Mouse (Mus musculus) forebrain, embryonic 11.5 days (tissue): ENCODE measurements around the gene Gm45140. TPM values are rescaled to one million over a fixed set of nuclear protein-coding genes. Genes with fewer than 3 reads are reported as not detected.

Source experiments
- ATAC-seq: fragments of 200-750 bp; cut with Nextera tagmentation; replicated peaks from 2 replicates; pipeline ENCODE4 v1.8.0; 2017; ENCODE audit warnings: moderate TSS enrichment; ENCODE audit not compliant: low FRiP score
- DNase-seq: peaks from one replicate; pipeline ENCODE4 v3.0.0-alpha.2; 2017; ENCODE audit warnings: low spot score
- H3K27ac ChIP-seq: fragments of 300-500 bp; sonication (generic); 2 replicates; pipeline ENCODE4 v1.5.1; 2014; ENCODE audit warnings: low read depth, low read length
- H3K27me3 ChIP-seq: fragments of 300-500 bp; sonication (generic); 2 replicates; pipeline ENCODE4 v1.6.1; 2014; ENCODE audit warnings: mild to moderate bottlenecking, low read length, mixed read lengths; ENCODE audit not compliant: control insufficient read depth, insufficient read depth
- H3K36me3 ChIP-seq: fragments of 300-500 bp; sonication (generic); 2 replicates; pipeline ENCODE4 v1.6.1; 2014; ENCODE audit warnings: mild to moderate bottlenecking, low read length, moderate library complexity, mixed read lengths; ENCODE audit not compliant: control insufficient read depth, insufficient read depth
- H3K4me1 ChIP-seq: fragments of 300-500 bp; sonication (generic); replicated peaks from 2 replicates; pipeline ENCODE4 v1.6.1; 2014; ENCODE audit warnings: low read length, mixed read lengths; ENCODE audit not compliant: control insufficient read depth, insufficient read depth
- H3K4me2 ChIP-seq: fragments of 300-500 bp; sonication (generic); 2 replicates; pipeline ENCODE4 v1.6.1; 2014; ENCODE audit warnings: low read depth, mild to moderate bottlenecking, low read length, moderate library complexity, mixed read lengths; ENCODE audit not compliant: severe bottlenecking
- H3K4me3 ChIP-seq: fragments of 300-500 bp; sonication (generic); 2 replicates; pipeline ENCODE4 v1.5.1; 2014; ENCODE audit warnings: low read depth, low read length
- H3K9ac ChIP-seq: fragments of 300-500 bp; sonication (generic); 2 replicates; pipeline ENCODE4 v1.6.1; 2014; ENCODE audit warnings: low read length
- H3K9me3 ChIP-seq: fragments of 300-500 bp; sonication (generic); 2 replicates; pipeline ENCODE4 v1.6.1; 2016; ENCODE audit warnings: low read length, mixed read lengths; ENCODE audit not compliant: control insufficient read depth
- WGBS: fragments of 180-500 bp; shearing (Covaris S2); extraction: QIAGEN DNeasy Blood & Tissue Kit; methylation state at CpG from one replicate; pipeline ENCODE4 v1.1.7; 2014; 5-methylcytosine and 5-hydroxymethylcytosine counted together
- polyA plus RNA-seq: library from polyadenylated mRNA; unstranded; fragments of >200 nt; fragmentation: Nextera tagmentation; extraction: Ambion mirVana; gene quantifications from 2 replicates; pipeline ENCODE4 v1.2.1, GENCODE M21; 2014

Gene Gm45140
- polyA plus RNA-seq, 1 experiment from 2014 or later: 5.0 TPM

- Histone ChIP-seq H3K27ac (no peak overlapping the region), H3K36me3 (no peaks in the 10 kb centered on the region), H3K4me3 (no peak overlapping the region), H3K9ac (no peak overlapping the region), H3K4me1 (no peaks in the 10 kb centered on the region), H3K4me2 (no peak overlapping the region), H3K27me3 (no peaks in the 10 kb centered on the region), H3K9me3 (no peaks in the 10 kb centered on the region)
- DNase-seq (peak; percentile 30), ATAC-seq (no peak)
- 95% methylated on average over 6 of the region's 6 CpGs for WGBS
These were observed 45.8 kb downstream of the Gm45140 start for GRCm38 (mm10) chr6:87789791-87790190.

DNA sequence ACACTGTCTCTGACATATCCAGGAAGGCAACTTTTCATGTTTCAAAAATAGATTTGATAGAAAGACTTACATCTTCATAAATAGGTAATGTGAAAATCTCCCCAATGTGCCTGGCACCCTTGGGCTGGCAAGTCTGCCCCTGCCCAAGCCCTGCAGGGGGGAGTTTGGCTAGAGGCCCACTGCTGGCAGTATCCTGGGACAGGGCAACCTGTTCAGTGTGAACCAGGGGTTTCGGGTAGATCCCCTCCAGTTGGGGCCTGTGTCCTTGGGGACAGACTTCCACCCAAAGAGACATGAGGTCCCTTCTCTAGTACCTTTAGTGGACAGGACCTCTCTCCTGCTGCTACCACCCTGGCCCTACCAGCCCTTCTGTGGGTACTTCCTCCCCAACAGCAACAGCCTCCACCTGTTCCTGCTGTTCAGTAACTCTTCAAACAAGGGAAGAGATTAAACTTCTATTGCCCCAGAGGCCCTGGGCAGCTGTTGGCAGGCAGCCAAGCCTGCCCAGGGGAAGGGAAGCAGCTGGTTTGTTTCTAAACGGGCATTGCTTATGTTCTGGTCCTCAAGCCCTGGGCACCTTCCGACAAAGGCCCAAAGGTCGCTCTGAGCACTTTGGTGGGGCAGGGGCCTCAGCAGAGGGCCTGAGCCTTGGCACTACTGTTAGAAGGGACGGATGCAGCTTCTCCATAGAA lies 46.6 kb downstream of the Gm45140 start:
- no peaks in the 10 kb centered on the region for H3K9me3 ChIP-seq
- no peak overlapping the region for H3K9ac ChIP-seq
- DNase-seq (peak; percentile 47), ATAC-seq (no peak)
- H3K4me2 ChIP-seq: no peak overlapping the region
- no peaks in the 10 kb centered on the region for H3K4me1 ChIP-seq
- H3K27ac ChIP-seq: no peak overlapping the region; the same call in 1 of the 2 replicates
- WGBS: 70% methylated on average over 5 of the region's 5 CpGs
- no peaks in the 10 kb centered on the region for H3K27me3 ChIP-seq
- H3K4me3 ChIP-seq: no peak overlapping the region
- H3K36me3 ChIP-seq: no peaks in the 10 kb centered on the region

DNA sequence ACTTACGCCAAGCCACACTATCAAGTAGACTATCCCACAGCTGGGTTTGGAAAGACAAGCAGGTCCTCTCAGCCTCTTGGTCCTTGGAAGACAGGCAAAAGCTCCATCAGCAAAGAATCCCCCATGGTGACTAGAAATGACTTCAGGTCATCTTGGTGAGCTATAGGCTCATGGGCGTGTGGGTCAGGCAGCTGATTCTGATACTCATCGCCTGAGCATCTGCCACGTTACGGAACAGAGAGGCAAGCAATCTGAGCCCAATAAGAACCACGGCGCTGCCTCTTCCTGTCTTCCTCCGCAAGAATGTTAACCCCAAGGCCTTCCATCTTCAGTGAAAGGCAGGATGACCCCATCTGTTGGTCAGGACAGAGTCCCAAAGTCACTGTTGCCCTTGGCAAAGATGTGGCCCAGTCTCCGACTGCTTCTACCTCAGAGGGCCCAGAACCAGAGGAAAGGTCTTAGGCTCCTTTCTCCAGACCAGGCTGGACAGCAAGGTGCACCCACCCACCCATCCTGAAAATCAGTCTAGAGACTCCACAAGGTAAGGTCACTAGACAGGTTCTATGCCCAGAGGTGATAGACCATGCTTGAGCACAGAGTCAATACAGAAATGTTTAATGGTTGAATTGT lies 47.2 kb downstream of the Gm45140 start:
- WGBS: 93% methylated on average over 9 of the region's 9 CpGs
- H3K27me3 ChIP-seq: no peaks in the 10 kb centered on the region
- H3K4me2 ChIP-seq: no peak overlapping the region
- H3K36me3 ChIP-seq: no peaks in the 10 kb centered on the region
- no peaks in the 10 kb centered on the region for H3K4me1 ChIP-seq
- ATAC-seq: no peak
- H3K4me3 ChIP-seq: no peak overlapping the region
- H3K9me3 ChIP-seq: no peaks in the 10 kb centered on the region
- DNase-seq: peak; percentile 29
- H3K27ac ChIP-seq: no peak overlapping the region
- no peak overlapping the region for H3K9ac ChIP-seq

GRCm38 (mm10) chr6:87787108-87787890 lies 48.3 kb downstream of the Gm45140 start:
- WGBS: 84% methylated on average over 6 of the region's 6 CpGs
- no peaks in the 10 kb centered on the region for H3K27me3 ChIP-seq
- ATAC-seq (no peak), DNase-seq (peak; percentile 36)
- H3K36me3 ChIP-seq: no peaks in the 10 kb centered on the region
- H3K4me2 ChIP-seq: no peak overlapping the region
- no peak overlapping the region for H3K9ac ChIP-seq
- H3K27ac ChIP-seq: no peak overlapping the region
- H3K9me3 ChIP-seq: no peaks in the 10 kb centered on the region
- H3K4me1 ChIP-seq: no peaks in the 10 kb centered on the region
- H3K4me3 ChIP-seq: no peak overlapping the region

- no peaks in the 10 kb centered on the region for H3K36me3 ChIP-seq
- no peak overlapping the region for H3K4me3 ChIP-seq
- DNase-seq (peak; percentile 41), ATAC-seq (no peak)
- H3K9ac ChIP-seq: no peak overlapping the region
- no peaks in the 10 kb centered on the region for H3K27me3 ChIP-seq
- no peaks in the 10 kb centered on the region for H3K9me3 ChIP-seq
- no peaks in the 10 kb centered on the region for H3K4me1 ChIP-seq
- WGBS: 94% methylated on average over 5 of the region's 5 CpGs
- no peak overlapping the region for H3K4me2 ChIP-seq
- no peak overlapping the region for H3K27ac ChIP-seq
These were observed 49.0 kb downstream of the Gm45140 start for GRCm38 (mm10) chr6:87786621-87787020.

- no peaks in the 10 kb centered on the region for H3K9me3 ChIP-seq
- 83% methylated on average over 8 of the region's 8 CpGs for WGBS
- no peaks in the 10 kb centered on the region for H3K27me3 ChIP-seq
These were observed 51.6 kb downstream of the Gm45140 start for GRCm38 (mm10) chr6:87784033-87784432.

GRCm38 (mm10) chr6:87780546-87781301 lies 54.9 kb downstream of the Gm45140 start:
- ATAC-seq (no peak), DNase-seq (peak; percentile 35)

More at GRCm38 (mm10) chr6:87784033-87784432, 51.6 kb downstream of the Gm45140 start:
- Histone ChIP-seq H3K4me3 (no peak overlapping the region), H3K4me1 (no peaks in the 10 kb centered on the region), H3K4me2 (no peak overlapping the region), H3K27ac (no peak overlapping the region), H3K9ac (no peak overlapping the region), H3K36me3 (no peaks in the 10 kb centered on the region)
- ATAC-seq (no peak), DNase-seq (peak; percentile 17)

More at GRCm38 (mm10) chr6:87780546-87781301, 54.9 kb downstream of the Gm45140 start:
- 85% methylated on average over 10 of the region's 10 CpGs for WGBS
- Histone ChIP-seq H3K9ac (no peak overlapping the region), H3K4me2 (no peak overlapping the region), H3K27ac (no peak overlapping the region), H3K4me3 (no peak overlapping the region), H3K27me3 (no peaks in the 10 kb centered on the region), H3K4me1 (no peaks in the 10 kb centered on the region), H3K36me3 (no peaks in the 10 kb centered on the region), H3K9me3 (no peaks in the 10 kb centered on the region)
